In genomic region chr1:166003181-166004022, GRCm38 (mm10) we compare ENCODE assay signal across 8 mouse cellular contexts. TPM values are rescaled to one million over a fixed set of nuclear protein-coding genes. Genes with fewer than 3 reads are reported as not detected.
A peak's percentile ranks its signal among the peaks of the same experiment; 100 is the strongest.
DNase-seq lines count a peak whose midpoint lies in the region; ATAC-seq and TF ChIP-seq lines count a peak whose summit lies in the region.

No protein-coding gene starts in this region.

- peaks cover 13% of the 10 kb centered on the region for H3K4me1 ChIP-seq in heart, embryonic 11.5 days (ENCODE audit: control insufficient read depth, insufficient read depth, low read length)
- peaks cover 19% of the 10 kb centered on the region for H3K4me1 ChIP-seq in kidney, embryonic 16.5 days (ENCODE audit: insufficient read depth, low read length)

- peak overlapping the region; percentile 62; the same call in 1 of the 2 replicates for H3K9ac ChIP-seq in heart, embryonic 11.5 days (ENCODE audit: low read depth, low read length)
- peak overlapping the region; percentile 52 for H3K9ac ChIP-seq in kidney, embryonic 16.5 days (replicated peaks; ENCODE audit: low read length)

- peak; percentile 97 for DNase-seq in CD4-positive, CD25-positive, alpha-beta regulatory T cell, adult 2 months (ENCODE audit: low read depth, low spot score)
- DNase-seq in brain, embryonic 14.5 days (ENCODE audit: low read depth) = peak; percentile 95
- DNase-seq in liver = peak; percentile 95
- peak; percentile 82 to 93 for DNase-seq in monocyte, adult 2 months (ENCODE audit: low read depth in 1 of 2, low spot score in 2 of 2)
- DNase-seq in spleen, postnatal 4 days (ENCODE audit: low spot score in 2 of 2) = peak; percentile 95 to 97

- ATAC-seq in erythroblast, adult 5-6 weeks (replicated peaks; ENCODE audit: low FRiP score, poor library complexity, severe bottlenecking) = peak; percentile 85
- ATAC-seq in heart, embryonic 11.5 days (replicated peaks; ENCODE audit: insufficient number of reproducible peaks, low FRiP score, low TSS enrichment) = peak; percentile 85
- ATAC-seq in kidney, embryonic 16.5 days (ENCODE audit: low FRiP score, low TSS enrichment) = peak; percentile 87

- peak overlapping the region; percentile 95 for H3K4me3 ChIP-seq in heart, embryonic 11.5 days (ENCODE audit: low read depth, low read length)
- peak overlapping the region; percentile 57 for H3K4me3 ChIP-seq in kidney, embryonic 16.5 days (ENCODE audit: low read length)

- under 1% methylated on average over 61 of the region's 61 CpGs for WGBS in heart, embryonic 11.5 days (ENCODE audit: insufficient replicate concordance)
- WGBS in kidney, embryonic 16.5 days = under 1% methylated on average over 57 of the region's 61 CpGs

- H3K9me3 ChIP-seq in heart, embryonic 11.5 days (replicated peaks; ENCODE audit: control insufficient read depth, low read length) = no peaks in the 10 kb centered on the region
- no peaks in the 10 kb centered on the region for H3K9me3 ChIP-seq in kidney, embryonic 16.5 days (ENCODE audit: low read length)

- no peaks in the 10 kb centered on the region for H3K27me3 ChIP-seq in heart, embryonic 11.5 days (ENCODE audit: control insufficient read depth, insufficient read depth, low read length)
- H3K27me3 ChIP-seq in kidney, embryonic 16.5 days (ENCODE audit: insufficient read depth, low read length) = no peaks in the 10 kb centered on the region

- H3K27ac ChIP-seq in heart, embryonic 11.5 days (ENCODE audit: low read depth, low read length) = peak overlapping the region; percentile 71
- H3K27ac ChIP-seq in kidney, embryonic 16.5 days (ENCODE audit: low read length) = peak overlapping the region; percentile 76

- TF ChIP-seq POLR2A in brain, embryonic 14.5 days (IDR thresholded peaks at IDR 0.05; ENCODE audit: borderline replicate concordance, extremely low read depth, insufficient read depth, insufficient read length, poor library complexity, severe bottlenecking) = peak; percentile 33; the same call in 1 of the 2 replicates

- no peaks in the 10 kb centered on the region for H3K36me3 ChIP-seq in heart, embryonic 11.5 days (ENCODE audit: control insufficient read depth, insufficient read depth, low read length)
- no peaks in the 10 kb centered on the region for H3K36me3 ChIP-seq in kidney, embryonic 16.5 days (ENCODE audit: insufficient read depth, low read length)

- peak overlapping the region; percentile 69 for H3K4me2 ChIP-seq in heart, embryonic 11.5 days
- peak overlapping the region; percentile 62 for H3K4me2 ChIP-seq in kidney, embryonic 16.5 days (replicated peaks; ENCODE audit: low read depth, low read length)

- TF ChIP-seq CTCF in brain, embryonic 14.5 days (IDR thresholded peaks at IDR 0.05; ENCODE audit: borderline replicate concordance, extremely low read depth, insufficient read depth, insufficient read length) = no peak

RNA-seq across cellular contexts. Expression of gene Pou2f1, which starts 0.9 kb away (rescaled TPM):
- polyA plus RNA-seq in brain, embryonic 14.5 days (2012; rRNA removed) = 16.0 and 21.2 TPM in 2 replicates
- 15.7 and 22.1 TPM in 2 replicates for total RNA-seq in erythroblast, adult 5-6 weeks (2015; ENCODE audit: low replicate concordance)
- 13.9 and 14.8 TPM in 2 replicates for total RNA-seq in erythroblast, adult 5-6 weeks (2017; ENCODE audit: low replicate concordance)
- polyA plus RNA-seq in heart, embryonic 11.5 days (2014; fragmentation: Nextera tagmentation; extraction: Ambion mirVana) = 16.7 and 17.3 TPM in 2 replicates
- polyA plus RNA-seq in kidney, embryonic 16.5 days (2015; fragmentation: Nextera tagmentation; extraction: Ambion mirVana) = 14.0 and 20.6 TPM in 2 replicates

Comparison
In these comparisons a context has a peak if more than half of its experiments do, and no peak if none do; other contexts are left out.
1. Peak in every context shown above with its lines: DNase-seq, ATAC-seq, H3K4me3 ChIP-seq and H3K27ac ChIP-seq.